14 mouse cellular contexts compared by ENCODE assay signal in the genomic region with DNA sequence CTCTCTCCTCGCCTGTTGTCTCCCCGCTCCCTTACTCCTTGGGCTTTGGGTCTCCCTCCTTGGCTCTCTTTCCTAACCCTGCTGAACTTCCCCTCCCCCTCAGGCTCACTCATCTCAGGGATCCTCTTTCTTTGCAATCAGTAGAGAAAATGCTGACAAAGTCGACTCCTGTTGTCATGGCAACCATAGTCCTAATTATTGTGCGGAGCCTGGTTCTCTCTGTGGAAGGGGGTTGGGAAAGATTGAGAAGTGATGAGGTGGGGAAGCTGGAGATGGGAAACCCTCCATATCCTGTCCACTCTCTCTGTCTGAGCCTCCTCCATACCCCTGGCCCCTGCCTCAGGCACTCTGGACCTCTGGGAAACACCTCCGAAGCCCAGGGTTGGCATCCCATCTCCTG. TPM values are rescaled to one million over a fixed set of nuclear protein-coding genes. Genes with fewer than 3 reads are reported as not detected.
A peak's percentile ranks its signal among the peaks of the same experiment; 100 is the strongest.
DNase-seq lines count a peak whose midpoint lies in the region; ATAC-seq and TF ChIP-seq lines count a peak whose summit lies in the region.
"Had no signal": no experiment of that assay in that cellular context is flagged by ENCODE, and none has a peak within 500 bp of the region (broad histone marks: within the 10 kb centered on the region; RNA-seq: fewer than 3 reads in every experiment).

No protein-coding gene starts in this region.

- H3K27me3 ChIP-seq in E14TG2a.4 (ENCODE audit: insufficient read depth, low read length), result no peaks in the 10 kb centered on the region
- H3K27me3 ChIP-seq in forebrain, embryonic 11.5 days (ENCODE audit: control insufficient read depth, insufficient read depth, low read length), result no peaks in the 10 kb centered on the region
- H3K27me3 ChIP-seq in liver, postnatal 0 days (ENCODE audit: insufficient read depth, low read length), result peaks cover under 1% of the 10 kb centered on the region; the same call in 1 of the 2 replicates

- H3K4me3 ChIP-seq in E14TG2a.4 (replicated peaks; ENCODE audit: low read length) (0 out of 2 replicates have a peak overlapping the region, but pooled peaks have one; percentile 4), ES-E14 (ENCODE audit: insufficient read depth in 1 of 2, low read depth in 1 of 2, low read length in 2 of 2, poor library complexity in 1 of 2, severe bottlenecking in 1 of 2) (no peak overlapping the region)
- H3K4me3 ChIP-seq in forebrain, embryonic 11.5 days (ENCODE audit: low read depth, low read length), result no peak overlapping the region
- no peak overlapping the region for H3K4me3 ChIP-seq in liver, postnatal 0 days (ENCODE audit: low read depth, low read length)
- H3K4me3 ChIP-seq: liver, embryonic 15.5 days had no signal

- H3K9ac ChIP-seq in ES-E14 (ENCODE audit: insufficient read depth, low read depth, low read length, poor library complexity, severe bottlenecking), result no peak overlapping the region
- no peak overlapping the region for H3K9ac ChIP-seq in forebrain, embryonic 11.5 days (ENCODE audit: low read length)
- no peak overlapping the region for H3K9ac ChIP-seq in liver, postnatal 0 days (replicated peaks)
- H3K9ac ChIP-seq: liver, embryonic 15.5 days had no signal

- H3K4me1 ChIP-seq in E14TG2a.4 (replicated peaks; ENCODE audit: low read depth, low read length), result peaks cover 69% of the 10 kb centered on the region
- peaks cover 0 to 29% of the 10 kb centered on the region in 2 experiments; a peak in 3 of 4 replicates for H3K4me1 ChIP-seq in ES-E14 (ENCODE audit: control insufficient read depth in 2 of 2, insufficient read depth in 2 of 2, low read length in 2 of 2, poor library complexity in 1 of 2)
- peaks cover 22% of the 10 kb centered on the region for H3K4me1 ChIP-seq in forebrain, embryonic 11.5 days (replicated peaks; ENCODE audit: control insufficient read depth, insufficient read depth, low read length)
- H3K4me1 ChIP-seq in liver, postnatal 0 days (ENCODE audit: insufficient read depth), result no peaks in the 10 kb centered on the region
- H3K4me1 ChIP-seq: liver, embryonic 15.5 days had no signal

- in situ Hi-C loops in ES-E14 (cut with MboI; ENCODE audit: low sequenced_read_pairs in 2 of 2, unreplicated experiment in 2 of 2), result no loop called here

- H3K4me2 ChIP-seq in forebrain, embryonic 11.5 days (ENCODE audit: low read depth, low read length, severe bottlenecking), result peak overlapping the region; percentile 21; the same call in 1 of the 2 replicates
- H3K4me2 ChIP-seq in liver, postnatal 0 days (ENCODE audit: low read depth, low read length), result no peak overlapping the region
- H3K4me2 ChIP-seq: heart, embryonic 11.5 days; liver, embryonic 15.5 days had no signal

- no peak for TF ChIP-seq EP300 in liver, postnatal 0 days (IDR thresholded peaks at IDR 0.05; ENCODE audit: low read depth)

- WGBS in forebrain, embryonic 11.5 days, result 24% methylated on average over 5 of the region's 5 CpGs
- WGBS in liver, postnatal 0 days (ENCODE audit: insufficient replicate concordance), result 60% methylated on average over 5 of the region's 5 CpGs

- no peak for DNase-seq in ES-E14 (ENCODE audit: low read depth, low spot score)
- no peak for DNase-seq in forebrain, embryonic 11.5 days (ENCODE audit: low spot score)
- DNase-seq in mesoderm, embryonic 11.5 days (ENCODE audit: low read depth, low spot score), result peak; percentile 58
- no peak for DNase-seq in lung, postnatal 25 days (ENCODE audit: low spot score)
- DNase-seq in adrenal gland, adult 2 months, result no peak
- DNase-seq in liver, postnatal 0 days, result no peak
- DNase-seq: cerebellum, adult 9-10 months; kidney, adult 18-20 months had no signal

- H3K27ac ChIP-seq in ES-E14 (ENCODE audit: insufficient read depth, low read depth, low read length, poor library complexity, severe bottlenecking), result no peak overlapping the region
- peak overlapping the region; percentile 66 for H3K27ac ChIP-seq in forebrain, embryonic 11.5 days (ENCODE audit: low read depth, low read length)
- no peak overlapping the region for H3K27ac ChIP-seq in liver, postnatal 0 days (ENCODE audit: low read depth)
- H3K27ac ChIP-seq: liver, embryonic 15.5 days had no signal

- peak; percentile 60 for ATAC-seq in forebrain, embryonic 11.5 days (replicated peaks; ENCODE audit: low FRiP score)
- ATAC-seq in liver, postnatal 0 days, result no peak

- TF ChIP-seq CTCF in E14TG2a.4 (conservative IDR thresholded peaks at IDR 0.05; ENCODE audit: low read length), result no peak
- TF ChIP-seq CTCF in liver, postnatal 0 days (IDR thresholded peaks at IDR 0.05; ENCODE audit: low read depth), result no peak

- H3K9me3 ChIP-seq in E14TG2a.4 (ENCODE audit: low read length), result no peaks in the 10 kb centered on the region
- no peaks in the 10 kb centered on the region for H3K9me3 ChIP-seq in ES-E14 (ENCODE audit: control insufficient read depth, insufficient read depth, low read depth, low read length)
- H3K9me3 ChIP-seq in forebrain, embryonic 11.5 days (ENCODE audit: control insufficient read depth, low read length), result no peaks in the 10 kb centered on the region
- no peaks in the 10 kb centered on the region for H3K9me3 ChIP-seq in liver, postnatal 0 days (ENCODE audit: low read length)
- H3K9me3 ChIP-seq: G1E; liver, embryonic 15.5 days had no signal

- H3K36me3 ChIP-seq in E14TG2a.4 (ENCODE audit: insufficient read depth, low read length) (no peaks in the 10 kb centered on the region; the same call in 1 of the 2 replicates), ES-E14 (ENCODE audit: control insufficient read depth, insufficient read depth, low read length, poor library complexity, severe bottlenecking) (peaks cover 2% of the 10 kb centered on the region; the same call in 1 of the 2 replicates)
- no peaks in the 10 kb centered on the region for H3K36me3 ChIP-seq in forebrain, embryonic 11.5 days (ENCODE audit: control insufficient read depth, insufficient read depth, low read length)
- H3K36me3 ChIP-seq in liver, postnatal 0 days (replicated peaks; ENCODE audit: insufficient read depth, low read length), result no peaks in the 10 kb centered on the region
- H3K36me3 ChIP-seq: G1E; liver, embryonic 15.5 days had no signal

TF ChIP-seq in ES-E14, 5 proteins besides CTCF, POLR2A, EP300 and RAD21:
- TF ChIP-seq ZC3H11A (IDR thresholded peaks at IDR 0.05; ENCODE audit: borderline replicate concordance, low read depth, low read length) (no peak), CHD2 (IDR thresholded peaks at IDR 0.05; ENCODE audit: low read depth, low read length) (no peak), HCFC1 (IDR thresholded peaks at IDR 0.05; ENCODE audit: borderline replicate concordance, insufficient read depth, low read length) (no peak), MAFK (IDR thresholded peaks at IDR 0.05; ENCODE audit: insufficient read depth, low read depth, low read length) (0 out of 2 replicates have a peak, but pooled peaks have one; percentile 31)

RNA-seq across cellular contexts. Expression of gene Slc22a12, which starts 24.2 kb away (rescaled TPM):
- total RNA-seq in ES-E14 (2012; rRNA removed), result not detected in 2 replicates
- not detected in 2 replicates for polyA plus RNA-seq in forebrain, embryonic 11.5 days (2014; fragmentation: Nextera tagmentation; extraction: Ambion mirVana)
- under 1 TPM; 0.37 to 0.45 TPM for total RNA-seq in adrenal gland, adult 2 months (2021)
- polyA plus RNA-seq in adrenal gland, adult 2 months (2012; rRNA removed), result 0.11 and 0.32 TPM in 2 replicates
- not detected in 2 replicates for polyA plus RNA-seq in liver, postnatal 0 days (2015; fragmentation: Nextera tagmentation; extraction: Ambion mirVana)
- total RNA-seq: G1E; neutrophil, adult 5-6 weeks had no signal
- polyA plus RNA-seq: G1E; heart, embryonic 11.5 days; liver, embryonic 15.5 days; urinary bladder, adult 2 months had no signal
